ENCODE assay signal across 16 mouse cellular contexts in genomic region chr3:27637046-27637661, GRCm38 (mm10).
DNase-seq lines count a peak whose midpoint lies in the region; ATAC-seq and TF ChIP-seq lines count a peak whose summit lies in the region.
"Had no signal": no experiment of that assay in that cellular context is flagged by ENCODE, and none has a peak within 500 bp of the region (broad histone marks: within the 10 kb centered on the region; RNA-seq: fewer than 3 reads in every experiment).

No protein-coding gene starts in this region.

- H3K4me1 ChIP-seq in heart, embryonic 16.5 days (ENCODE audit: control insufficient read depth, insufficient read depth, low read length) = peaks cover 32% of the 10 kb centered on the region
- H3K4me1 ChIP-seq in lung, embryonic 16.5 days (replicated peaks; ENCODE audit: control insufficient read depth, insufficient read depth, low read length) = peaks cover 6% of the 10 kb centered on the region
- no peaks in the 10 kb centered on the region for H3K4me1 ChIP-seq in lung, adult 2 months (ENCODE audit: control insufficient read depth, insufficient read depth, low read length)
- H3K4me1 ChIP-seq: limb, embryonic 15.5 days; megakaryocyte, embryonic 14.5 days; neural tube, embryonic 12.5 days had no signal

- no peak for DNase-seq in heart, postnatal 25 days (ENCODE audit: low spot score)
- DNase-seq in lung, adult 2 months = no peak
- peak; percentile 12 for DNase-seq in embryo, embryonic 9.5 days (ENCODE audit: extremely low spot score)
- peak; percentile 52 for DNase-seq in mesoderm, embryonic 11.5 days (ENCODE audit: low read depth, low spot score)
- no peak for DNase-seq in layer of hippocampus, adult 9-11 months
- DNase-seq: adrenal gland, adult 2 months; cerebellum, adult 9-10 months; kidney, adult 11 months; spleen, adult 18-20 months had no signal

- ATAC-seq in heart, embryonic 16.5 days (replicated peaks; ENCODE audit: extremely low read depth, insufficient read depth, low FRiP score) = peak; percentile 25; the same call in 1 of the 2 replicates
- 0 out of 2 replicates have a peak, but pooled peaks have one; percentile 30 for ATAC-seq in lung, embryonic 16.5 days (ENCODE audit: low read depth)

- intact Hi-C loops in heart, postnatal 25 days (cut with DNase I) = no loop called here

- TF ChIP-seq POLR2A in lung, adult 2 months (IDR thresholded peaks at IDR 0.05; ENCODE audit: borderline replicate concordance, extremely low read depth, low read depth, low read length) = no peak

- no peaks in the 10 kb centered on the region for H3K27me3 ChIP-seq in heart, embryonic 16.5 days (ENCODE audit: control insufficient read depth, insufficient read depth, low read length)
- H3K27me3 ChIP-seq in lung, embryonic 16.5 days (ENCODE audit: control insufficient read depth, insufficient read depth, low read depth, low read length) = no peaks in the 10 kb centered on the region
- H3K27me3 ChIP-seq: CH12.LX; limb, embryonic 15.5 days; lung, embryonic 15.5 days; megakaryocyte, embryonic 14.5 days; neural tube, embryonic 12.5 days had no signal

- H3K9me3 ChIP-seq in heart, embryonic 16.5 days (replicated peaks; ENCODE audit: control insufficient read depth, low read length) = no peaks in the 10 kb centered on the region
- no peaks in the 10 kb centered on the region for H3K9me3 ChIP-seq in lung, embryonic 16.5 days (ENCODE audit: control insufficient read depth, low read length)
- H3K9me3 ChIP-seq: limb, embryonic 15.5 days; lung, embryonic 15.5 days; megakaryocyte, embryonic 14.5 days; neural tube, embryonic 12.5 days had no signal

- no peak overlapping the region for H3K4me2 ChIP-seq in heart, embryonic 16.5 days (ENCODE audit: low read depth, low read length)
- H3K4me2 ChIP-seq in lung, embryonic 16.5 days (ENCODE audit: low read depth, low read length) = no peak overlapping the region
- H3K4me2 ChIP-seq: limb, embryonic 15.5 days; lung, embryonic 15.5 days; neural tube, embryonic 12.5 days had no signal

- H3K36me3 ChIP-seq in heart, embryonic 16.5 days (ENCODE audit: control insufficient read depth, insufficient read depth) = peaks cover 6% of the 10 kb centered on the region
- H3K36me3 ChIP-seq in lung, embryonic 16.5 days (ENCODE audit: control insufficient read depth, insufficient read depth, low read length) = peaks cover 5% of the 10 kb centered on the region

- 56% methylated on average over 6 of the region's 6 CpGs for WGBS in heart, embryonic 16.5 days
- WGBS in lung, embryonic 16.5 days = 67% methylated on average over 6 of the region's 6 CpGs
- 79% methylated on average over 6 of the region's 6 CpGs for WGBS in lung, adult 2 months

- H3K27ac ChIP-seq in heart, embryonic 16.5 days (ENCODE audit: low read length) = peak overlapping the region; percentile 12; the same call in 1 of the 2 replicates
- H3K27ac ChIP-seq in lung, embryonic 16.5 days (ENCODE audit: low read length) = no peak overlapping the region
- H3K27ac ChIP-seq: limb, embryonic 15.5 days; lung, embryonic 15.5 days; neural tube, embryonic 12.5 days had no signal

- no peak overlapping the region for H3K4me3 ChIP-seq in heart, embryonic 16.5 days (ENCODE audit: low read length)
- H3K4me3 ChIP-seq in lung, embryonic 16.5 days (ENCODE audit: low read length) = no peak overlapping the region
- no peak overlapping the region for H3K4me3 ChIP-seq in lung, adult 2 months (replicated peaks; ENCODE audit: extremely low read depth, low read depth, low read length)
- H3K4me3 ChIP-seq: limb, embryonic 15.5 days; lung, embryonic 15.5 days; megakaryocyte, embryonic 14.5 days; neural tube, embryonic 12.5 days had no signal

- H3K9ac ChIP-seq in heart, embryonic 16.5 days (ENCODE audit: low read length) = 0 out of 2 replicates have a peak overlapping the region, but pooled peaks have one; percentile 4
- H3K9ac ChIP-seq in lung, embryonic 16.5 days (ENCODE audit: low read length) = no peak overlapping the region
- H3K9ac ChIP-seq: limb, embryonic 15.5 days; lung, embryonic 15.5 days; neural tube, embryonic 12.5 days had no signal

- no peak for TF ChIP-seq CTCF in lung, adult 2 months (IDR thresholded peaks at IDR 0.05; ENCODE audit: insufficient read depth, low read length)

Comparison
In these comparisons a context has a peak if more than half of its experiments do, and no peak if none do; other contexts are left out.
1. DNase-seq: peak in embryo, embryonic 9.5 days (single experiment) and mesoderm, embryonic 11.5 days (single experiment); none in heart, postnatal 25 days (single experiment), lung, adult 2 months (single experiment) and layer of hippocampus, adult 9-11 months (single experiment).